Mouse (Mus musculus) erythroblast, embryonic 14.5 days (primary cell): ENCODE data around the gene Slc2a10. TPM values are rescaled to one million over a fixed set of nuclear protein-coding genes. Genes with fewer than 3 reads are reported as not detected.

ENCODE experiments used
- H3K27me3 ChIP-seq: 2 replicates; pipeline ENCODE4 v1.6.1; 2012; ENCODE audit warnings: inconsistent platforms; ENCODE audit not compliant: control insufficient read depth
- H3K36me3 ChIP-seq: 2 replicates; pipeline ENCODE4 v1.6.1; 2012; ENCODE audit warnings: mild to moderate bottlenecking, inconsistent platforms; ENCODE audit not compliant: control insufficient read depth
- H3K4me1 ChIP-seq: 2 replicates; pipeline ENCODE4 v1.6.1; 2012; ENCODE audit warnings: inconsistent platforms; ENCODE audit not compliant: control insufficient read depth
- H3K4me3 ChIP-seq: replicated peaks from 2 replicates; pipeline ENCODE3; 2012; ENCODE audit warnings: moderate library complexity, mild to moderate bottlenecking, inconsistent platforms
- H3K9me3 ChIP-seq: 2 replicates; pipeline ENCODE4 v1.6.1; 2012; ENCODE audit warnings: low read length, inconsistent platforms, mixed read lengths; ENCODE audit not compliant: control insufficient read depth
- GATA1 ChIP-seq: IDR thresholded peaks from 2 replicates; pipeline ENCODE4 v1.6.1; 2012; ENCODE audit warnings: low read length, inconsistent platforms, mixed read lengths
- TAL1 ChIP-seq: IDR thresholded peaks from 3 replicates; pipeline ENCODE4 v1.6.1; 2012; ENCODE audit warnings: low read length, inconsistent platforms, mixed read lengths
- polyA plus RNA-seq: library from polyadenylated mRNA; stranded (reverse); fragments of >175 nt; gene quantifications from 2 replicates; pipeline ENCODE4 v1.2.3, GENCODE M21; 2012

The Slc2a10 gene
- polyA plus RNA-seq, 1 experiment, result not detected

- H3K4me3 ChIP-seq, result no peak overlapping the region
- H3K27me3 ChIP-seq, result peaks cover 25% of the 10 kb centered on the region
- H3K36me3 ChIP-seq, result no peaks in the 10 kb centered on the region
- TF ChIP-seq TAL1, result no peak
- TF ChIP-seq GATA1, result no peak
- no peaks in the 10 kb centered on the region for H3K4me1 ChIP-seq
- no peaks in the 10 kb centered on the region for H3K9me3 ChIP-seq
Measured at GRCm38 (mm10) chr2:165564620-165565019, 61.0 kb downstream of the Slc2a10 start.

GRCm38 (mm10) chr2:165566898-165567297 is 63.3 kb downstream of the Slc2a10 start:
- peaks cover 24% of the 10 kb centered on the region for H3K27me3 ChIP-seq
- H3K9me3 ChIP-seq, result no peaks in the 10 kb centered on the region
- H3K4me1 ChIP-seq, result no peaks in the 10 kb centered on the region
- no peaks in the 10 kb centered on the region for H3K36me3 ChIP-seq
- no peak for TF ChIP-seq TAL1
- TF ChIP-seq GATA1, result no peak
- no peak overlapping the region for H3K4me3 ChIP-seq

GRCm38 (mm10) chr2:165567820-165568219 is 64.2 kb downstream of the Slc2a10 start:
- Histone ChIP-seq H3K9me3 (no peaks in the 10 kb centered on the region), H3K27me3 (peaks cover 18% of the 10 kb centered on the region), H3K4me3 (no peak overlapping the region), H3K4me1 (no peaks in the 10 kb centered on the region), H3K36me3 (no peaks in the 10 kb centered on the region)
- TF ChIP-seq GATA1, result no peak
- no peak for TF ChIP-seq TAL1

- TF ChIP-seq GATA1, result no peak
- no peak for TF ChIP-seq TAL1
- H3K4me1 ChIP-seq, result no peaks in the 10 kb centered on the region
- no peaks in the 10 kb centered on the region for H3K36me3 ChIP-seq
- H3K4me3 ChIP-seq, result no peak overlapping the region
- H3K27me3 ChIP-seq, result peaks cover 8% of the 10 kb centered on the region
- H3K9me3 ChIP-seq, result no peaks in the 10 kb centered on the region
Measured at GRCm38 (mm10) chr2:165568911-165569310, 65.3 kb downstream of the Slc2a10 start.

Other genes starting within 250 kb of the Slc2a10 start
- 2.5 TPM in 2 replicates for gene Slc35c2, start 215.9 kb upstream of the Slc2a10 start, polyA plus RNA-seq
- 0.78 and 0.94 TPM in 2 replicates for gene Elmo2, start 177.3 kb upstream of the Slc2a10 start, polyA plus RNA-seq
- not detected in 2 replicates for gene Zfp663, start 135.1 kb upstream of the Slc2a10 start, polyA plus RNA-seq
- gene Zfp334, start 115.5 kb upstream of the Slc2a10 start, polyA plus RNA-seq, result 0.01 TPM in 1 of 2 replicates, not detected in the other
- 0.01 TPM in 1 of 2 replicates, not detected in the other for gene Ocstamp, start 103.4 kb upstream of the Slc2a10 start, polyA plus RNA-seq
- gene Slc13a3, start 30.6 kb upstream of the Slc2a10 start, polyA plus RNA-seq, result 0.02 and 0.03 TPM in 2 replicates
- gene Trp53rka, start 10.5 kb upstream of the Slc2a10 start, polyA plus RNA-seq, result 0.97 and 1.3 TPM in 2 replicates
- not detected in 2 replicates for gene Eya2, start 91.2 kb downstream of the Slc2a10 start, polyA plus RNA-seq